Mouse (Mus musculus): Measurements from ENCODE around the gene Gas2l1. TPM values are rescaled to one million over a fixed set of nuclear protein-coding genes. Genes with fewer than 3 reads are reported as not detected.

Gas2l1 gene
- polyA plus RNA-seq, 1 experiment from 2014 or later: 21.4 TPM

DNA sequence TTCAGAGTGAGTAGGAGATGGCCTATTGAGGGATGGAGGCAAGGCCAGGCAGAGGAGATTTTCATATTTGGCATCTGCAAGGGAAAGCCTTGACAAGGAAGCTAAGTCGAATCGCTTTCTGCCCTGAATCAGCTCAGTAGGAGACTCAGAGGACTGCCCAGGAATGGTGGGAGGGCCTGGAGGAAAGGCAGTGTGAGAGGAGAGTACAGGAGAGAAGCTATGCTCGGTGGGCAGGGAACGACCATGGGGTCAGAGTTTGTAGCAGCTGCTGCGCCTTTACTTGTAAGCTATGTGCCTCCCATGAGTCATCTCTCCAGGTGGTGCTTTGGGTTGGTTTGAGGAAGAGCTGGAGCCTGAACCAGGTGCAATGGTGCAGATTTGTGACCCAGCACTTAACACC is 35.7 kb upstream of the Gas2l1 start:
- no peak for TF ChIP-seq EP300 (optimal IDR thresholded peaks at IDR 0.05)
- no peak for TF ChIP-seq CTCF (IDR thresholded peaks at IDR 0.05; ENCODE audit: low read depth)
- H3K4me3 ChIP-seq (ENCODE audit: low read depth, low read length): peak overlapping the region; percentile 99; the same call in 1 of the 2 replicates
- no peaks in the 10 kb centered on the region; the same call in 1 of the 2 replicates for H3K4me1 ChIP-seq (replicated peaks; ENCODE audit: control insufficient read depth, insufficient read depth)
- no peaks in the 10 kb centered on the region for H3K27me3 ChIP-seq (ENCODE audit: control insufficient read depth, insufficient read depth, low read length)
- WGBS: 39% methylated on average over 5 of the region's 5 CpGs
- H3K27ac ChIP-seq (replicated peaks): peak overlapping the region; percentile 97; the same call in 1 of the 2 replicates
- no peak overlapping the region for H3K9ac ChIP-seq (ENCODE audit: low read length)
- H3K9me3 ChIP-seq (ENCODE audit: control insufficient read depth, low read length): no peaks in the 10 kb centered on the region
- no peak for ATAC-seq (ENCODE audit: low FRiP score, low TSS enrichment)
- no peaks in the 10 kb centered on the region for H3K36me3 ChIP-seq (ENCODE audit: control insufficient read depth, insufficient read depth, low read length)
- H3K4me2 ChIP-seq (replicated peaks; ENCODE audit: low read depth): peak overlapping the region; percentile 71
- DNase-seq (ENCODE audit: low spot score): no peak

DNA sequence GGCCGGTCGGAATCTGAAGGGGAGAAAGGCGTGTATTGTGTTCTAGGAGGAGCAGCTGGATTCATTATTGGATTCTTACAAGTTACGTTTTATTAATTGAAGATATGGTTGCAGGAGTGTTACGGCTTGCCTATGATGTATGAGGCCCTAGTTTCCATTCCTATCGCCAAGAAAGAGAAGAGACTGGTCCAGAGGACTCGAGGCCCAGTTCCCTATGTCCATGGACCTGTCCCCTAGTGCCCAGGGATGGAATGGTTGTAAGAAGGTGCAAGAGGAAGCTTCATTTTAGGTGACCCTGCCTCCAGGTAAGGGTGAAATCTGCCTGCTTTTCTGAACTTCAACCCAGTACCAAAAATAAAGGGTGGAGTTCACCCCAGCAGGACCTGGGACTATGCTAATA is 35.2 kb upstream of the Gas2l1 start:
- H3K4me2 ChIP-seq (replicated peaks; ENCODE audit: low read depth): peak overlapping the region; percentile 71
- H3K4me1 ChIP-seq (replicated peaks; ENCODE audit: control insufficient read depth, insufficient read depth): no peaks in the 10 kb centered on the region; the same call in 1 of the 2 replicates
- no peak for ATAC-seq (ENCODE audit: low FRiP score, low TSS enrichment)
- H3K4me3 ChIP-seq (ENCODE audit: low read depth, low read length): peak overlapping the region; percentile 99
- H3K27me3 ChIP-seq (ENCODE audit: control insufficient read depth, insufficient read depth, low read length): no peaks in the 10 kb centered on the region
- H3K36me3 ChIP-seq (ENCODE audit: control insufficient read depth, insufficient read depth, low read length): no peaks in the 10 kb centered on the region
- 1% methylated on average over 7 of the region's 7 CpGs for WGBS
- H3K9ac ChIP-seq (ENCODE audit: low read length): peak overlapping the region; percentile 98
- DNase-seq (ENCODE audit: low spot score): no peak
- peak overlapping the region; percentile 97 for H3K27ac ChIP-seq (replicated peaks)
- TF ChIP-seq CTCF (IDR thresholded peaks at IDR 0.05; ENCODE audit: low read depth) (peak; percentile 47), EP300 (optimal IDR thresholded peaks at IDR 0.05) (no peak)
- H3K9me3 ChIP-seq (ENCODE audit: control insufficient read depth, low read length): no peaks in the 10 kb centered on the region

DNA sequence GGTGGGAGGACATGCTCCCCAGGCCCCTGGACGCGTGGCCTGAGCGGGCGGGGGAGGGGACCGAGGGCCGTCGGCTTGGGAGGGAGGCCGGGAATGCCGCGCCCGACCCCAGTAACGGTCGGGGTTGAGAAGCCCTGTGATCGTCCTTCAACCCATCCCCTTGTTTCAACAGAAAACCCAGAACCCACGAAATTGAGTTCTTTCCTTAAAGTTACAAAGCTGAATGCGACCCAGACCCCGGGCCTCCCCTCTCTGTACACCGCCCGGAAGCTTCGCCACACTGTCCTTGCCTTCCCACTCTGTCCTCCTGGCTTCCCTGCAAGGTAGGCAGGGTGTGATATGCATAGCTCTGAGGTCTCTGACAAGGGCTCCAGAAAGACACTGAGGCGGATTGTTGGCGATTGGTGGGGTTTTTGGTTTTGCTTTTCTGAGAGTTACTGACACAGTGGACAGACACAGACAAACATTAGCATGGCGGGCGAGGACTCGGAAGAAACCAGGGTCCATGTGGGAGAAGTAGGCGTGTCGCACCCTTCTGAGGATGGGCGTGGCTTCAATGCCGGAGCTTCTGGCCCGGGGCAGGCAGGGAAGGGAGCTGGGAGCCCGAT is 34.6 kb upstream of the Gas2l1 start:
- Histone ChIP-seq H3K36me3 (ENCODE audit: control insufficient read depth, insufficient read depth, low read length) (no peaks in the 10 kb centered on the region), H3K4me2 (replicated peaks; ENCODE audit: low read depth) (peak overlapping the region; percentile 71), H3K9me3 (ENCODE audit: control insufficient read depth, low read length) (no peaks in the 10 kb centered on the region), H3K27me3 (ENCODE audit: control insufficient read depth, insufficient read depth, low read length) (no peaks in the 10 kb centered on the region), H3K9ac (ENCODE audit: low read length) (peak overlapping the region; percentile 98), H3K4me1 (replicated peaks; ENCODE audit: control insufficient read depth, insufficient read depth) (no peaks in the 10 kb centered on the region; the same call in 1 of the 2 replicates), H3K4me3 (ENCODE audit: low read depth, low read length) (peak overlapping the region; percentile 99), H3K27ac (replicated peaks) (peak overlapping the region; percentile 97)
- TF ChIP-seq EP300 (optimal IDR thresholded peaks at IDR 0.05) (no peak), CTCF (IDR thresholded peaks at IDR 0.05; ENCODE audit: low read depth) (no peak)
- WGBS: 1% methylated on average over 31 of the region's 31 CpGs
- ATAC-seq (ENCODE audit: low FRiP score, low TSS enrichment): peak; percentile 69
- DNase-seq (ENCODE audit: low spot score): peak; percentile 87

DNA sequence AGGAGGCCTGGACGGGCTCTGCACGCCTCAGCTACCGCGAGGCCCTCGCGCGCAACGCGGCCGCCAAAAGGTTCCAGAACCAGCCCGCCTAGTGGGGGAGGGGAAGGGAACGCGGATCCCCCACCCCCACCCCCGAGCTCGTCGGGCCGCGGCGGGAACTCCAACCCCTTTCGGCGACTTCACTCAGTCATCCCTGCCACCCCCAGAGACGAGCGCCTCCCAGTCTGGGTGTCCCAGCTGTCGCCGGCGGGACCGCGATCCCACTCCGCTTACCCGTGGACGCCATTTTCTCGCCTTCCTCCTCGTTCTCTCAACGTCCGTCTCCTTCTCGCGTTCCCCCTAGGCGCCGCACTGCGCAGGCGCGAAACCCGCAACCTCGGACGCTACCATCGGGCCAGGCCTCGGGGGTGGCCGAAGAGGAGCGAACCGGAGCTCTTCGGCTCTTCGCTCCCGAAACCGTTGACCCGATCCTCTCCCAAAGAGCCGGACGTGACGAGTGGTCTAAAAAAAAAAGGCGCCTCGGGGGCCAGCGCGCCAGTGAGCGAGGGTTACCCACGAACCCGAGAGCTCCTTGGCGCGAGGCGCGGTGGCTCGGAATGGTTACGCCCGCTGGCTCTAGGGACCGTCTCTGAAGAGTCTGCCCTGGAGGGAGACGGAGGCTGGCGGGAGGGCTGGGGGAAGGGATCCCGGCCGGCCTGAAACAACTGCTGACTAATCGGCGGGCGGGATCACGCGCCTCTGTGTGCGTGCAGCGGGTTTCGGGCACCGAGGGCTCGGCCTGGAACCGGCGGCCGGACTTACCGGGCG is 33.8 kb upstream of the Gas2l1 start, which contains the start of the genes Rhbdd3 and Ewsr1:
Gene Rhbdd3, plus strand, starts transcription at position 191 of the 807 bp plus-strand sequence.
Gene Ewsr1, minus strand, starts transcription at position 531 of the 807 bp plus-strand sequence.
- H3K4me2 ChIP-seq (replicated peaks; ENCODE audit: low read depth): peak within 1 kb of the TSS; percentile 80
- ATAC-seq (ENCODE audit: low FRiP score, low TSS enrichment) (peak; percentile 91), DNase-seq (ENCODE audit: low spot score) (peak; percentile 96)
- H3K36me3 ChIP-seq (ENCODE audit: control insufficient read depth, insufficient read depth, low read length): no peaks in the 10 kb centered on the region
- no peak for TF ChIP-seq CTCF (IDR thresholded peaks at IDR 0.05; ENCODE audit: low read depth)
- peak; percentile 71 for TF ChIP-seq EP300 (optimal IDR thresholded peaks at IDR 0.05)
- peak within 1 kb of the TSS; percentile 98 for H3K9ac ChIP-seq (ENCODE audit: low read length)
- WGBS: 1% methylated on average over 91 of the region's 92 CpGs
- H3K4me1 ChIP-seq (replicated peaks; ENCODE audit: control insufficient read depth, insufficient read depth): no peaks in the 10 kb centered on the region; the same call in 1 of the 2 replicates
- no peaks in the 10 kb centered on the region for H3K9me3 ChIP-seq (ENCODE audit: control insufficient read depth, low read length)
- no peaks in the 10 kb centered on the region for H3K27me3 ChIP-seq (ENCODE audit: control insufficient read depth, insufficient read depth, low read length)
- H3K27ac ChIP-seq (replicated peaks): peak within 1 kb of the TSS; percentile 97
- peak within 1 kb of the TSS; percentile 99 for H3K4me3 ChIP-seq (ENCODE audit: low read depth, low read length)

DNA sequence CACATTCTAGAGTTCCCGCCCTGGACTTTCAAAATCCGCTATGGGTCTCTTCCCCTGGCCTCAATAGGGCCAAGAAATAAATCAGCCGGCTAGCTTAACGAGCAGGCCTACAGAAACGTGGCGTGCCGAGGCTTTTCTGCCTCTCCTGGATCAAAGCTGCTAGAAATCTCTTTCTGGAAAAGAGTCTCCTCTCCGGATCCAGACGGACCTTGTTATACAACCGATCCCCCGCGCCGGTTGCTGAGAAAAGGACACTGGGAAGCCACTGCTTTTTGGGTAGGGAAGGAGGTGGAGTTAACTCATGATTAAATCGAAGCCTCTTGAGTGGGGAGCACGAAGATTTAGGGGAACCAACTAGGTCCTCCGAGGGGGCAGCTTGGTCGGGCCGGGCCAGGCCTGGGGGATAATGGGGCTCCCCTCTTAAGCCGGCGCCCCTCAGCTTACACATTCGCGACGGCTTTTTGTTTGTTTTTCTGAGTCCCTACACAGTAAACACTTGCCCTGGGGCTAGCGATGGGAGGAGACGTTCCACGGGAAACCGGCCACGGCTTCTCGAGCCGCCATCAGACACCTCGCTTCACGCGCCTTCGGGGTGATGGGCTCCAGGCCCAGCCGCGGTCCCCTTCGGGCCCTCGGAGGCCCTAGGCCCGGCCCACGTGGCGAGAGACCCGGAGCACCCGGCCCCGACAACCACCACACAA is 33.1 kb upstream of the Gas2l1 start:
- no peak for DNase-seq (ENCODE audit: low spot score)
- no peaks in the 10 kb centered on the region; the same call in 1 of the 2 replicates for H3K4me1 ChIP-seq (replicated peaks; ENCODE audit: control insufficient read depth, insufficient read depth)
- peak overlapping the region; percentile 98 for H3K9ac ChIP-seq (ENCODE audit: low read length)
- no peaks in the 10 kb centered on the region for H3K27me3 ChIP-seq (ENCODE audit: control insufficient read depth, insufficient read depth, low read length)
- H3K4me2 ChIP-seq (replicated peaks; ENCODE audit: low read depth): peak overlapping the region; percentile 80
- WGBS: under 1% methylated on average over 44 of the region's 44 CpGs
- H3K27ac ChIP-seq (replicated peaks): peak overlapping the region; percentile 97
- TF ChIP-seq CTCF (IDR thresholded peaks at IDR 0.05; ENCODE audit: low read depth): no peak
- TF ChIP-seq EP300 (optimal IDR thresholded peaks at IDR 0.05): no peak
- ATAC-seq (ENCODE audit: low FRiP score, low TSS enrichment): 0 out of 2 replicates have a peak, but pooled peaks have one; percentile 2
- H3K4me3 ChIP-seq (ENCODE audit: low read depth, low read length): peak overlapping the region; percentile 99
- no peaks in the 10 kb centered on the region for H3K9me3 ChIP-seq (ENCODE audit: control insufficient read depth, low read length)
- no peaks in the 10 kb centered on the region for H3K36me3 ChIP-seq (ENCODE audit: control insufficient read depth, insufficient read depth, low read length)

Measured in stomach, postnatal 0 days (tissue).